Mouse (Mus musculus): ENCODE measurements around the gene Gsc2. TPM values are rescaled to one million over a fixed set of nuclear protein-coding genes. Genes with fewer than 3 reads are reported as not detected.
A peak's percentile ranks its signal among the peaks of the same experiment; 100 is the strongest.

Gsc2 gene
- polyA plus RNA-seq, 1 experiment from 2014 or later, result not detected

DNA sequence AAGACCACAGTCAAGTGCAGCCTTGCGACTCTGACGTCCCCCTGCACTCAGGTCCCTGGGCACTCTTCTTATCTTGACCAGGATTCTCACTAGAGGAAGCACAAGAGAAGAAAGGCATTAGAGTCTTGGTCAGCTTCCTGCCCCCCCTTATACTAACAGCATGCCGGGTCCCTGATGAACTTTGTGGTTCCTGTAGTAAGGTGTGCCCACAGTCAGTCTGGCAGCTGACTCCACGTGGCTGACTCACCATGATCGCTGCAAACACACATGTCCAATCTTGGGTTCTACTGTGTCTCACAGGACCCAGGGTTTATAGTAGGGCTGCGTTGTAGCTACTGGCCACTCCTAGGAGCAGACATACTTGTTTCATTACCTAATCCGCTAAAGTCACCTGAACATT, 23.3 kb upstream of the Gsc2 start:
- no peak overlapping the region for H3K27ac ChIP-seq
- peaks cover 19% of the 10 kb centered on the region for H3K27me3 ChIP-seq
- H3K9ac ChIP-seq (replicated peaks), result no peak overlapping the region
- no peaks in the 10 kb centered on the region; the same call in 1 of the 2 replicates for H3K4me1 ChIP-seq (replicated peaks)
- H3K4me3 ChIP-seq (replicated peaks), result no peak overlapping the region
- ATAC-seq (ENCODE audit: insufficient number of reproducible peaks, insufficient read depth, low FRiP score, low TSS enrichment, low read depth), result no peak
- WGBS, result 83% methylated on average over 7 of the region's 7 CpGs
- no peak overlapping the region for H3K4me2 ChIP-seq
- H3K36me3 ChIP-seq, result no peaks in the 10 kb centered on the region
- no peaks in the 10 kb centered on the region for H3K9me3 ChIP-seq

DNA sequence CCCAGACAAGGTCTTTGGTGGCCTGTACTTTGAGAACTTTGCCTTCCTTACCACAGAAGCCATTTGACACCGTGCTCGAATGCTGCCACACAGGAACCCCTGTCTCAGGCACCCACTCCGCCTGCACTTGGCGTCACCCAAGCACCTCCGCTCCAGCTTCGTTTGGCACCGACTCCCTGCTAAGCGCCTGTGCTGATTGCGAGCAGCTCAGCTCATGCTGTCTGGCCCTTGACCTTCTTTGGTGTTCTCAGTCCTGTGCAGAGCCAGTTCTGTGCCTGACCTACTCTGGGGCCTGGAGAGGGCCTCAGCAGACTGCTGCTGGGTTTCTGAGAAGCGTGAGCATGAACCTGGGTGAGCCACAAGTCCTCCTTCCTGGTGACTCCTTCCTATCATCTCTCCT, 21.9 kb upstream of the Gsc2 start:
- 79% methylated on average over 10 of the region's 10 CpGs for WGBS
- no peaks in the 10 kb centered on the region; the same call in 1 of the 2 replicates for H3K4me1 ChIP-seq (replicated peaks)
- H3K27me3 ChIP-seq, result peaks cover 19% of the 10 kb centered on the region
- H3K9ac ChIP-seq (replicated peaks), result no peak overlapping the region
- no peaks in the 10 kb centered on the region for H3K9me3 ChIP-seq
- no peaks in the 10 kb centered on the region for H3K36me3 ChIP-seq
- no peak overlapping the region for H3K27ac ChIP-seq
- H3K4me3 ChIP-seq (replicated peaks), result no peak overlapping the region
- H3K4me2 ChIP-seq, result no peak overlapping the region
- no peak for ATAC-seq (ENCODE audit: insufficient number of reproducible peaks, insufficient read depth, low FRiP score, low TSS enrichment, low read depth)

DNA sequence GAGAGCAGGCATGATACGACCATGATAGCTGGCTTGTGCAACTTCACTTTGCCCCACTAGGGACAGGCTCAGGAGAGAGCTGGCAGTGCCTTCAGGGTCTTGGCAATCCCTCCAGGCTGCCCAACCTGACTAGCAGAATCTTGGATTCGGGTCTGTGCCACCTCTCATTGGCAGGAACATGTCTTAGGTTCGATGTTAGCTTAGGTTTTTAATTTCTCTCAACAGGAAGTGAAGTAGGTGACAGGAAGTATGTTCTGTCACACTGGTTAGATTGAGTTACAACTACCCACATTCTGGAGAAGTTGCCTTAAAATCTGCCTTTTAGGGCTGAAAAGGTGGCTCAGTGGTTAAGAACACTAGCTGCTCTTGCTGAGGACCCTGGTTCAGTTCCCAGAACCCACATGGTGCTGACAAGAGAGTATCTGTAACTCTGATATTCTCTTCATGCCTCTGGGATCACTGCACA, 19.6 kb upstream of the Gsc2 start:
- Histone ChIP-seq H3K27ac (no peak overlapping the region), H3K9ac (replicated peaks) (no peak overlapping the region), H3K36me3 (no peaks in the 10 kb centered on the region), H3K4me3 (replicated peaks) (no peak overlapping the region), H3K4me1 (replicated peaks) (no peaks in the 10 kb centered on the region; the same call in 1 of the 2 replicates), H3K4me2 (no peak overlapping the region), H3K9me3 (no peaks in the 10 kb centered on the region), H3K27me3 (peaks cover 19% of the 10 kb centered on the region)
- no peak for ATAC-seq (ENCODE audit: insufficient number of reproducible peaks, insufficient read depth, low FRiP score, low TSS enrichment, low read depth)
- WGBS, result 72% methylated on average over 3 of the region's 3 CpGs

DNA sequence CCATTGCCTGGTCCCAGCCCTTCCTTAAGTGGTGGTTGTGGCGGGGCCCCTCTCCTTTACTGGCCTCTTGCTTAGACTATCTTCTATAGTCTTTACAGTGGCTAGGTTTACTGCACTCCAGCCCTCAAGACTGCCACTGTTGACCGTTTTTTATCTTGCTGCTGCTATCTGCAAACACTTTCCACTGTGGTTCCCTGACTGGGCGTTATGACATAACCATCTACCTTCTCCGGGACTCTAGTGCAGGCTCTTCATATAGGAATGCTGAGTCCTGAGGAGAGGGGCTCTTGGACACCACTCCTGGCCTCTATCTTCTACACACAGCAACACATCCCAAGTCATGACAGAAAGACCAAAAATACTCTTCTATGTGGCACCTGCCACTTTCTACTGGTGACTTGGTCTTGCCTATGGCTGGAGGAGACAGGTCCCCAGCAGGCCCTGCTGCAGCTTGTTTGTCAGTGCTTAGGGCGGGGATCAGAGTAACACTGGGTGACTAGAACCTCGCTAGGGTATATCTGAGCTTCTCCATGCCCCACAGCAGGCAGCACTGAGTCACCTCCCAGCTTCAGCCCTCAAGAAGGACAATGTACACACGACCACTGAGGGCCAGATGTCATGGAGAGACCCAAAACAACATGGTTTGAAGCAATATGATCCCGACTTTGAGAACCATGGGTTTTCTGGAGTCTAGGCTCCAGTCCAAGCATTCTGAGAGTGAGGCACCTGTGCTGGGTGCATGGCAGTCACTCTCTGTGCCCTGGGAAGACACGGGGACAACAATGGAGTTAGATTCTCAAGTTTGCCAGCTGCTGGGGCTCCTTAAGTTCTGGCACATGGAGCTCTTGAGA, 19.0 kb upstream of the Gsc2 start:
- H3K27ac ChIP-seq, result no peak overlapping the region
- no peak overlapping the region for H3K4me2 ChIP-seq
- no peaks in the 10 kb centered on the region for H3K36me3 ChIP-seq
- peaks cover 19% of the 10 kb centered on the region for H3K27me3 ChIP-seq
- no peak overlapping the region for H3K4me3 ChIP-seq (replicated peaks)
- 71% methylated on average over 9 of the region's 9 CpGs for WGBS
- peaks cover 3% of the 10 kb centered on the region for H3K4me1 ChIP-seq (replicated peaks)
- H3K9ac ChIP-seq (replicated peaks), result no peak overlapping the region
- no peak for ATAC-seq (ENCODE audit: insufficient number of reproducible peaks, insufficient read depth, low FRiP score, low TSS enrichment, low read depth)
- H3K9me3 ChIP-seq, result no peaks in the 10 kb centered on the region

DNA sequence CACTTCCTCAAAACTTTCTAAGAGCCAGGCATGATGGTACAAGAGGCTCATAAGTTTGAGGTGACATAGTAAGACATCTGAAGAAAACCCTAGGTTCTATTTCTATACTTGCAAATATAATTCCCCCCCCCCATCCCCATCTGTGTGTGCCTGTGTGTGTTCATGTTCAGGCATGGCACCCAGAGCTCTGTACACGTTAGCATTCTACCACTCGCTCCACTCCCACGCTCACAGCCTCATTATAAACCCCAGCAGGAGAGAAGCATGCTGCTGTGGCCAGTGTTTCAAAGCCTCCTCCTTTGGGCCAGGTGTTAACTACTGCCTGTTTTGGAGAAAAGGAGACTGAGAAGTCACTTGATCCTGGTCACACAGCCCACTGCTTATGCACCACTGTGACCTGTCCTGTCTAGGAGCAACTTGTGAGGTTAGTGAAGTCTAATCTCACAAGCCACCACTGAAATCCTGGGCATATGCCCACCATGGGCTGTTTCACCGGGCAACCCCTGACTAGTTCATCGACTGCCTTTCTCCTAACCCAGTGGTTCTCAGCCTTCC, 17.1 kb upstream of the Gsc2 start:
- ATAC-seq (ENCODE audit: insufficient number of reproducible peaks, insufficient read depth, low FRiP score, low TSS enrichment, low read depth), result no peak

DNA sequence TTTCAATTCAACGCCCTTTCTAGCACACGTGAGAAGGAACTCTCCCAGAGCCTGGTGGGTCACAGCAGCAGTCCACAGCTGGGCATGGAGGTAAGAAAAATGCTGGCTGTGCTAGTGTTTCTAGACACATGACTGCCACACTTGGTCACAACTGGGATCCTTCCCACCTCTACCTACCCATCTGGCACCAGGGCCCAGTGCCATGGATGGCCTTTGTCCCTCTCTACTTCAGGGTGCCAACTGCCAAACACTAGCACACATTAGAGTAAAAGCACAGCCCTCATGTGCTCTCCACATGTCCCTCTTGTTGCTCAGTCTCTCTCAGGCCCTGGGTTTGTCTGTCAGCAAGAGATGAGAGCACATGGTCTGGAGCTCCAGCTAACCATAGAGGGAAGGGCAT, 14.8 kb upstream of the Gsc2 start:
- ATAC-seq (ENCODE audit: insufficient number of reproducible peaks, insufficient read depth, low FRiP score, low TSS enrichment, low read depth), result no peak
- Histone ChIP-seq H3K27me3 (0 out of 2 replicates have a peak, but pooled peaks cover 5% of the 10 kb centered on the region), H3K9ac (replicated peaks) (no peak overlapping the region), H3K4me1 (replicated peaks) (peaks cover 11% of the 10 kb centered on the region), H3K4me3 (replicated peaks) (no peak overlapping the region), H3K27ac (no peak overlapping the region), H3K4me2 (no peak overlapping the region), H3K36me3 (peaks cover 19% of the 10 kb centered on the region), H3K9me3 (no peaks in the 10 kb centered on the region)
- WGBS, result 80% methylated on average over 2 of the region's 2 CpGs

More for the DNA sequence above, 17.1 kb upstream of the Gsc2 start:
- H3K4me3 ChIP-seq (replicated peaks), result no peak overlapping the region
- no peak overlapping the region for H3K27ac ChIP-seq
- H3K9me3 ChIP-seq, result no peaks in the 10 kb centered on the region
- H3K27me3 ChIP-seq, result peaks cover 10% of the 10 kb centered on the region
- no peak overlapping the region for H3K9ac ChIP-seq (replicated peaks)
- 61% methylated on average over 5 of the region's 5 CpGs for WGBS
- no peaks in the 10 kb centered on the region for H3K36me3 ChIP-seq
- H3K4me1 ChIP-seq (replicated peaks), result peaks cover 6% of the 10 kb centered on the region
- no peak overlapping the region for H3K4me2 ChIP-seq

DNA sequence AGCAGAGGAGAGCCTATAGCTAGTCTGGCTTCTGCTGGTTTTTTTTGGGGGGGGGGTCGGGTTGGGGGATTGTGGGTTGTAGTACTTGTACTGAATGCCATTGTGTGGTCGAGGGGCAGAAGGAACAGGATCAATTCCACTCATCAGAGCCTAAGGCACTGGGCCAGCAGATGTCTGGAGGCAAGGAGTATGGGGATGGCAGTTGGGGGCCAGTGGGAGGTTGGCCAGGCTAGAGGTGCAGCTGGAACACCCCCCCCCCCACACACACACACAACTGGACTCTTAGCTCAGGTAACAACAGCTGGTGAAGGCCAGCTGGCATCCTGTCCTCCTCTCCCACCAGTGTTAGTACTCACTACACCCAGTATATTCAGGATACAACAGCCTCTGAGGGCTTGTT, 14.4 kb upstream of the Gsc2 start:
- H3K27ac ChIP-seq, result no peak overlapping the region
- H3K9me3 ChIP-seq, result no peaks in the 10 kb centered on the region
- ATAC-seq (ENCODE audit: insufficient number of reproducible peaks, insufficient read depth, low FRiP score, low TSS enrichment, low read depth), result no peak
- H3K4me3 ChIP-seq (replicated peaks), result no peak overlapping the region
- H3K36me3 ChIP-seq, result peaks cover 20% of the 10 kb centered on the region
- H3K9ac ChIP-seq (replicated peaks), result no peak overlapping the region
- 0 out of 2 replicates have a peak, but pooled peaks cover 5% of the 10 kb centered on the region for H3K27me3 ChIP-seq
- H3K4me1 ChIP-seq (replicated peaks), result peaks cover 11% of the 10 kb centered on the region
- WGBS, result 13% methylated on average over 2 of the region's 2 CpGs
- no peak overlapping the region for H3K4me2 ChIP-seq

DNA sequence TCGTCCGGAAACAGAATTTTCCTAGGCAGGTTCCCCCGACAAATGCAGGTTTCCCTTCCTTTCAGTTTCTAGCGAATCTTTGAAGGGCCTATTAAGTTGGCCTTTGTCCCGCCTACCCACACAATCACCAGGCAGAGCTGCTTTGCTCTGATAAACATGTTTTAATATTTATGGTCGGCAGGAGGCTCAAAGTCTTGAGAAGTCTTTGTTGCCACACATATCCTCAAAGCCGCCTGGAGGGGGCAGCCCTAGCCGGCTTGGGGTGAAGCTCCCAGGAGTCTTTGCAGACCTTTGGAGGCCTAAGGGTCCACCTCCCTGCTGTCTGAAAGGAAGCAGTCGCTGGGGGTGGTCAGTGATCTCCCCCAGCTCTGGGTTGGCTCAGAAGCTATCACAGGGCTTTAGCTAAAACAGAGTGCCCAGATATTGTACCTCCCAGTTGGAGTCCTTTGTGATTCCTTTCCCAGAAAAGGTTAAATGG, 13.8 kb upstream of the Gsc2 start:
- WGBS, result under 1% methylated on average over 9 of the region's 9 CpGs
- Histone ChIP-seq H3K4me3 (replicated peaks) (peak overlapping the region; percentile 83), H3K4me2 (peak overlapping the region; percentile 93), H3K4me1 (replicated peaks) (peaks cover 11% of the 10 kb centered on the region), H3K9ac (replicated peaks) (peak overlapping the region; percentile 83), H3K27me3 (0 out of 2 replicates have a peak, but pooled peaks cover 5% of the 10 kb centered on the region), H3K27ac (peak overlapping the region; percentile 82), H3K9me3 (no peaks in the 10 kb centered on the region), H3K36me3 (peaks cover 20% of the 10 kb centered on the region)
- ATAC-seq (ENCODE audit: insufficient number of reproducible peaks, insufficient read depth, low FRiP score, low TSS enrichment, low read depth), result peak; percentile 38; the same call in 1 of the 2 replicates

DNA sequence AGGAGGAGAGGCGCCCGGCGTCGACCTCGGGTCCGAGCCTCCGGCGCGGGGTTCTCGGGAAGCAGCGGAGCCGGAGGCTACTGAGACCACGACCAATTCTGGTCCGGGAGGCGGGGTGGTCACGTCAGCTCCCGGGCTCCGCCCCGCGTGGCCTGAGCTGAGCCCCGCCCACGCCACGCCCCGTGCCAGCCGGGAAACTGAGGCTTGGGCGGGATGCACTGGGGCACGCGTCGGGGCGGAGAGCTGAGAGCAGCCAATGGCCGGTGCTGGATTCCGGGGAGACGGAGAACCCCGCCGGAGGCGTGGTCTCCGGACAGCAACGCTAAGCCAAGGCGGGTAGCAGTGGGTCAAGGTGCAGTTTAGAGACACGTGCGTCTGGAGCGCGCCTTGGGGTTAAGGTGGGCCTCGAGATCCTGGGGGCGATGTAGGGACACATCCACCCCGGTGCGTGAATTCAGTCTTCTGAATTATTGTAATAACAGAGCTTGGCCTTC, 13.3 kb upstream of the Gsc2 start, which contains the start of gene Slc25a1:
Gene Slc25a1, minus strand, starts transcription at position 133 of the 494 bp plus-strand sequence.
- 0 out of 2 replicates have a peak, but pooled peaks cover 5% of the 10 kb centered on the region for H3K27me3 ChIP-seq
- H3K9ac ChIP-seq (replicated peaks), result peak within 1 kb of the TSS; percentile 83
- H3K4me1 ChIP-seq (replicated peaks), result peaks cover 11% of the 10 kb centered on the region
- ATAC-seq (ENCODE audit: insufficient number of reproducible peaks, insufficient read depth, low FRiP score, low TSS enrichment, low read depth), result peak; percentile 42
- peak within 1 kb of the TSS; percentile 82 for H3K27ac ChIP-seq
- peak within 1 kb of the TSS; percentile 93 for H3K4me2 ChIP-seq
- H3K36me3 ChIP-seq, result peaks cover 20% of the 10 kb centered on the region
- H3K4me3 ChIP-seq (replicated peaks), result peak within 1 kb of the TSS; percentile 83
- H3K9me3 ChIP-seq, result no peaks in the 10 kb centered on the region
- under 1% methylated on average over 47 of the region's 47 CpGs for WGBS

DNA sequence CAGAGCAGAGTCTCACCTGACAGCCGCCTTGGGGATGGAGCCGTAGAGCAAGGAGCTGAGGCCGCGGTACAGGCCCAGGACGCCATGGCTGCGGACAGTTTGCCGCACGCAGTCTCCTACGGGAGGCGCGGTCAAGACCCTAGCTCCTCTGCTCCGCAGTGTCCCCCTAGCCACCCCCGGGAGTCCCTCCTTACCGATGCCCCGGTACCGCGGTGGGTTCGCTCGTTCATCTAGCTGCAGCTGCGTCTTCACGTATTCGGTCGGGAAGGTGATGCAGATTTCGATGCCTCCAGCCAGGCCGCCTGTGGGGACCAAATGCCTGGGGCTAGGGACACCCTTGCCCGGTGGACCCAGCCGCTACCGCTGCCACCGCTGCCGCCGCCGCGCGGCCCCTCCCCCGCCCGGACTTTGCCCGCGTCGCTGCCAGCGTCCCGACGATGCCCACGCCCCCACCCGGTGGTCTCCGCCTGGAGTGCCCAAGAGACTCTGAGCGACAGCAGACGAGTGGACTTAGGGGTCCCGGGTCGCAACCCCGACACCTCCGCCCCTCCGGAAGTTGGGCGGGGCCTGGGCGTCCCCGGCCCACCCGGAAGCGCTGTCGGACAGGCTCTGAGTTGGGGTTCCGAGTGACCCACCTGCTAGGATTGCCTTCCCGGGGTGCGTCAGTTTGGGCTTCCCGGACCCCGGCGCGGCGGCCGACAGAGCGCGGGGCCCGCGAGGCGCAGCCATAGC, 12.7 kb upstream of the Gsc2 start:
- ATAC-seq (ENCODE audit: insufficient number of reproducible peaks, insufficient read depth, low FRiP score, low TSS enrichment, low read depth), result peak; percentile 43; the same call in 1 of the 2 replicates
- peaks cover 14% of the 10 kb centered on the region for H3K4me1 ChIP-seq (replicated peaks)
- under 1% methylated on average over 72 of the region's 72 CpGs for WGBS

More for the DNA sequence above, 12.7 kb upstream of the Gsc2 start:
- H3K4me2 ChIP-seq, result peak overlapping the region; percentile 93
- H3K4me3 ChIP-seq (replicated peaks), result peak overlapping the region; percentile 83
- peak overlapping the region; percentile 83 for H3K9ac ChIP-seq (replicated peaks)
- peaks cover 20% of the 10 kb centered on the region for H3K36me3 ChIP-seq
- H3K27ac ChIP-seq, result peak overlapping the region; percentile 82
- 0 out of 2 replicates have a peak, but pooled peaks cover 5% of the 10 kb centered on the region for H3K27me3 ChIP-seq
- no peaks in the 10 kb centered on the region for H3K9me3 ChIP-seq

Measured in limb, embryonic 12.5 days (tissue).